In the genomic region with DNA sequence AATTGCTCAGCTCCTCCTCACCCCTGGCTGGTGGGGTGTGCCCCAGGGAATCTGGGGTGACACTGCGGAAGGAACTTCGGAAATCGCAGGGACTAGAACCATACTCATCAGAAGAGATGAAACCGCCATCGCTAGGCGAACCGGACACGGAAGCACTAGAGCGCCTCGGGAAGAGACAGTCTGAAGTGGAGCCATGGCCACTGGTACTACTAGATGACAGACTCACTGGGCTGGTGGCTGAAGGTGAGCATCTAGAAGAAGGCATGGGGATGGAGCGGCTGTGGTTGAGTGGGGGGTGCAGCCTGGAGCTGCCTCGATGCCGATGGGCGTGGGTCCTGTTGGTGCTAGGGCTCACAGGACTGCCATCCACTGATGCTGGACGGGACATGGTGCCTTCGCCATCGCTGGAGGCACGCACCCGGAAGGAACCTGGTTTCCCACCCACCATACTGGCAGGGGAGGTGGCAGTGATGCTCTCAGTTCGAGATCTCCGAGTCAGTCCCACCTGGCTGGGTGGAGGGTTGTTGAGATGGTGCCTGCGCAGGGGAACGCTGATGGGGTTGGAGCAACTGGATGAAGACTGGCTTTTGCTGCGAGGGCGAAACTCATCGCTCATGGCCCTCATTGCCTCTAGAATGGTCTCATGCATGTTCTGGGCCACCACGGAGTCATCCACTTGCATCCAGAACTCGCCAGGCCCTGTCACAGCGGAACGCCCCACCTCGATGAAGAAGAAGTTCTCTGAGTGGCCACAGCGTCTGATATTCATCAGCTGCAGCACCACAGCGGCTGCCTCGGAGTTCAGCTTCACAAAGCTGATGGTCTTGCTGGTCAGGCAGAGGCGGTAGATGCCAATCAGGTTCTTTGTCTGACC, we compare ENCODE assay signal across 8 mouse cellular contexts. TPM values are rescaled to one million over a fixed set of nuclear protein-coding genes. Genes with fewer than 3 reads are reported as not detected.
DNase-seq lines count a peak whose midpoint lies in the region; ATAC-seq and TF ChIP-seq lines count a peak whose summit lies in the region.

No protein-coding gene starts in this region.

- H3K4me3 ChIP-seq in ES-Bruce4 (ENCODE audit: low read depth, low read length): peak overlapping the region; percentile 88
- peak overlapping the region; percentile 71 for H3K4me3 ChIP-seq in embryonic facial prominence, embryonic 13.5 days
- H3K4me3 ChIP-seq in heart, embryonic 15.5 days: peak overlapping the region; percentile 81
- peak overlapping the region; percentile 72 for H3K4me3 ChIP-seq in limb, embryonic 12.5 days (replicated peaks)
- H3K4me3 ChIP-seq in neural tube, embryonic 13.5 days: peak overlapping the region; percentile 69

- no peak for TF ChIP-seq CTCF in ES-Bruce4 (IDR thresholded peaks at IDR 0.05; ENCODE audit: low read depth, low read length)

- no peak for TF ChIP-seq EP300 in ES-Bruce4 (IDR thresholded peaks at IDR 0.05; ENCODE audit: insufficient read depth, low read depth, low read length)

- no peak overlapping the region for H3K27ac ChIP-seq in ES-Bruce4 (ENCODE audit: insufficient read depth, low read length)
- peak overlapping the region; percentile 98 for H3K27ac ChIP-seq in embryonic facial prominence, embryonic 13.5 days
- peak overlapping the region; percentile 99 for H3K27ac ChIP-seq in heart, embryonic 15.5 days
- H3K27ac ChIP-seq in limb, embryonic 12.5 days: peak overlapping the region; percentile 97
- peak overlapping the region; percentile 98 for H3K27ac ChIP-seq in neural tube, embryonic 13.5 days (replicated peaks)

- TF ChIP-seq POLR2A in ES-Bruce4 (IDR thresholded peaks at IDR 0.05; ENCODE audit: insufficient read depth, low read length): no peak

- H3K9ac ChIP-seq in ES-Bruce4 (ENCODE audit: low read depth, poor library complexity, severe bottlenecking): peak overlapping the region; percentile 77
- H3K9ac ChIP-seq in embryonic facial prominence, embryonic 13.5 days: peak overlapping the region; percentile 87
- peak overlapping the region; percentile 79 for H3K9ac ChIP-seq in heart, embryonic 15.5 days
- H3K9ac ChIP-seq in limb, embryonic 12.5 days (replicated peaks): peak overlapping the region; percentile 83
- H3K9ac ChIP-seq in neural tube, embryonic 13.5 days: peak overlapping the region; percentile 83

- WGBS in embryonic facial prominence, embryonic 13.5 days: 67% methylated on average over 35 of the region's 35 CpGs
- WGBS in heart, embryonic 15.5 days: 55% methylated on average over 35 of the region's 35 CpGs
- 69% methylated on average over 35 of the region's 35 CpGs for WGBS in limb, embryonic 12.5 days
- 69% methylated on average over 35 of the region's 35 CpGs for WGBS in neural tube, embryonic 13.5 days

- no peaks in the 10 kb centered on the region for H3K27me3 ChIP-seq in ES-Bruce4 (ENCODE audit: control insufficient read depth, insufficient read depth, low read length, poor library complexity, severe bottlenecking)
- no peaks in the 10 kb centered on the region for H3K27me3 ChIP-seq in embryonic facial prominence, embryonic 13.5 days
- H3K27me3 ChIP-seq in heart, embryonic 15.5 days: peaks cover 4% of the 10 kb centered on the region; the same call in 1 of the 2 replicates
- 0 out of 2 replicates have a peak, but pooled peaks cover 6% of the 10 kb centered on the region for H3K27me3 ChIP-seq in limb, embryonic 12.5 days
- no peaks in the 10 kb centered on the region for H3K27me3 ChIP-seq in neural tube, embryonic 13.5 days

- H3K4me1 ChIP-seq in ES-Bruce4 (ENCODE audit: control insufficient read depth, insufficient read depth, low read length): no peaks in the 10 kb centered on the region
- peaks cover 55% of the 10 kb centered on the region for H3K4me1 ChIP-seq in embryonic facial prominence, embryonic 13.5 days
- peaks cover 44% of the 10 kb centered on the region for H3K4me1 ChIP-seq in heart, embryonic 15.5 days (replicated peaks)
- H3K4me1 ChIP-seq in limb, embryonic 12.5 days (replicated peaks): peaks cover 59% of the 10 kb centered on the region
- H3K4me1 ChIP-seq in neural tube, embryonic 13.5 days (replicated peaks): peaks cover 74% of the 10 kb centered on the region

- no peaks in the 10 kb centered on the region for H3K9me3 ChIP-seq in ES-Bruce4 (replicated peaks; ENCODE audit: control insufficient read depth, insufficient read depth, low read length, poor library complexity, severe bottlenecking)
- no peaks in the 10 kb centered on the region for H3K9me3 ChIP-seq in embryonic facial prominence, embryonic 13.5 days
- no peaks in the 10 kb centered on the region for H3K9me3 ChIP-seq in heart, embryonic 15.5 days (replicated peaks)
- no peaks in the 10 kb centered on the region; the same call in 1 of the 2 replicates for H3K9me3 ChIP-seq in limb, embryonic 12.5 days
- H3K9me3 ChIP-seq in neural tube, embryonic 13.5 days: no peaks in the 10 kb centered on the region

- DNase-seq in heart, adult 11 months: peak; percentile 95
- DNase-seq in heart, adult 9 months (ENCODE audit: low spot score in 2 of 2): no peak

- peak overlapping the region; percentile 82 for H3K4me2 ChIP-seq in embryonic facial prominence, embryonic 13.5 days
- H3K4me2 ChIP-seq in heart, embryonic 15.5 days: peak overlapping the region; percentile 85
- peak overlapping the region; percentile 85 for H3K4me2 ChIP-seq in limb, embryonic 12.5 days
- H3K4me2 ChIP-seq in neural tube, embryonic 13.5 days: peak overlapping the region; percentile 85

- no peaks in the 10 kb centered on the region for H3K36me3 ChIP-seq in ES-Bruce4 (ENCODE audit: control insufficient read depth, insufficient read depth, low read length, poor library complexity, severe bottlenecking)
- H3K36me3 ChIP-seq in embryonic facial prominence, embryonic 13.5 days: peaks cover 24% of the 10 kb centered on the region
- H3K36me3 ChIP-seq in heart, embryonic 15.5 days: peaks cover 5% of the 10 kb centered on the region; the same call in 1 of the 2 replicates
- H3K36me3 ChIP-seq in limb, embryonic 12.5 days: peaks cover 25% of the 10 kb centered on the region
- H3K36me3 ChIP-seq in neural tube, embryonic 13.5 days: peaks cover 15% of the 10 kb centered on the region

- ATAC-seq in embryonic facial prominence, embryonic 13.5 days (ENCODE audit: insufficient number of reproducible peaks, insufficient read depth, low FRiP score, low TSS enrichment, low read depth): no peak
- no peak for ATAC-seq in heart, embryonic 15.5 days (replicated peaks; ENCODE audit: insufficient number of reproducible peaks, insufficient read depth, low FRiP score, low read depth)
- no peak for ATAC-seq in limb, embryonic 12.5 days (ENCODE audit: insufficient number of reproducible peaks, insufficient read depth, low FRiP score, low TSS enrichment, low read depth)
- no peak for ATAC-seq in neural tube, embryonic 13.5 days (ENCODE audit: low read depth)
- no peak for ATAC-seq in inflammation-experienced regulatory T-cells, adult 6 months

RNA-seq across cellular contexts. Expression of gene Irs1, which starts 1.9 kb away (rescaled TPM):
- 15.3 and 15.8 TPM in 2 replicates for polyA plus RNA-seq in ES-Bruce4 (2011; ENCODE audit: insufficient read depth, insufficient read length, low read depth, missing spikeins)
- polyA plus RNA-seq in embryonic facial prominence, embryonic 13.5 days (2015; fragmentation: Nextera tagmentation; extraction: Ambion mirVana): 9.2 and 9.5 TPM in 2 replicates
- 9.1 and 9.3 TPM in 2 replicates for polyA plus RNA-seq in heart, embryonic 15.5 days (2015; fragmentation: Nextera tagmentation; extraction: Ambion mirVana)
- 12.0 and 13.8 TPM in 2 replicates for polyA plus RNA-seq in limb, embryonic 12.5 days (2016; fragmentation: Nextera tagmentation; extraction: Ambion mirVana)
- polyA plus RNA-seq in neural tube, embryonic 13.5 days (2015; fragmentation: Nextera tagmentation; extraction: Ambion mirVana): 7.1 and 8.2 TPM in 2 replicates
- not detected for polyA plus RNA-seq in inflammation-experienced regulatory T-cells, adult 6 months (2017; shearing (Covaris generic))

RNA-seq across cellular contexts. Expression of gene Rhbdd1, which starts 26.9 kb away (rescaled TPM):
- polyA plus RNA-seq in ES-Bruce4 (2011; ENCODE audit: insufficient read depth, insufficient read length, low read depth, missing spikeins): 19.2 and 21.4 TPM in 2 replicates
- 6.3 and 7.6 TPM in 2 replicates for polyA plus RNA-seq in embryonic facial prominence, embryonic 13.5 days (2015; fragmentation: Nextera tagmentation; extraction: Ambion mirVana)
- polyA plus RNA-seq in heart, embryonic 15.5 days (2015; fragmentation: Nextera tagmentation; extraction: Ambion mirVana): 7.6 and 9.7 TPM in 2 replicates
- polyA plus RNA-seq in limb, embryonic 12.5 days (2016; fragmentation: Nextera tagmentation; extraction: Ambion mirVana): 7.7 and 8.4 TPM in 2 replicates
- 4.1 and 5.4 TPM in 2 replicates for polyA plus RNA-seq in neural tube, embryonic 13.5 days (2015; fragmentation: Nextera tagmentation; extraction: Ambion mirVana)
- polyA plus RNA-seq in inflammation-experienced regulatory T-cells, adult 6 months (2017; shearing (Covaris generic)): 10 to 100 TPM; 15.3 to 21.5 (median 20.5) TPM

RNA-seq across cellular contexts. Expression of gene Gm9747, which starts 56.4 kb away (rescaled TPM):
- polyA plus RNA-seq in ES-Bruce4 (2011; ENCODE audit: insufficient read depth, insufficient read length, low read depth, missing spikeins): not detected in 2 replicates
- polyA plus RNA-seq in embryonic facial prominence, embryonic 13.5 days (2015; fragmentation: Nextera tagmentation; extraction: Ambion mirVana): 25.5 and 29.0 TPM in 2 replicates
- 27.1 and 29.3 TPM in 2 replicates for polyA plus RNA-seq in heart, embryonic 15.5 days (2015; fragmentation: Nextera tagmentation; extraction: Ambion mirVana)
- polyA plus RNA-seq in limb, embryonic 12.5 days (2016; fragmentation: Nextera tagmentation; extraction: Ambion mirVana): 29.1 and 30.9 TPM in 2 replicates
- polyA plus RNA-seq in neural tube, embryonic 13.5 days (2015; fragmentation: Nextera tagmentation; extraction: Ambion mirVana): 22.1 and 26.1 TPM in 2 replicates
- not detected for polyA plus RNA-seq in inflammation-experienced regulatory T-cells, adult 6 months (2017; shearing (Covaris generic))

Comparison
In these comparisons a context has a peak if more than half of its experiments do, and no peak if none do; other contexts are left out.
1. RNA of gene Gm9747, which starts 56.4 kb away (polyA plus RNA-seq): 29.1 to 30.9 TPM in limb, embryonic 12.5 days, 27.1 to 29.3 TPM in heart, embryonic 15.5 days, 25.5 to 29.0 TPM in embryonic facial prominence, embryonic 13.5 days and 22.1 to 26.1 TPM in neural tube, embryonic 13.5 days; not detected in ES-Bruce4 and not detected in inflammation-experienced regulatory T-cells, adult 6 months; every median in the first group is over 10 times any median in the second.
2. Peak in every context shown above with its lines, with median percentiles within 50 percentile points of each other: H3K4me3 ChIP-seq, H3K9ac ChIP-seq and H3K4me2 ChIP-seq.